Mouse (Mus musculus) small intestine, adult 2 months (tissue): Measurements from ENCODE around the gene Uhmk1.

ENCODE experiments used
- CTCF ChIP-seq: fragments of 200-500 bp; IDR thresholded peaks from 2 replicates; pipeline ENCODE4 v1.5.1; 2012; ENCODE audit warnings: low read depth, mild to moderate bottlenecking, control low read depth, inconsistent platforms, low read length, moderate library complexity, mixed read lengths; ENCODE audit not compliant: insufficient replicate concordance, insufficient read length; ENCODE audit errors: extremely low read depth
- POLR2A ChIP-seq: fragments of 200-500 bp; IDR thresholded peaks from 2 replicates; pipeline ENCODE4 v1.6.1; 2012; ENCODE audit warnings: low read depth, mild to moderate bottlenecking, control low read depth, inconsistent platforms, low read length, moderate library complexity

- TF ChIP-seq CTCF (no peak), POLR2A (no peak)
Measured at GRCm38 (mm10) chr1:170214383-170214756, 827 bp downstream of the Uhmk1 start.
